In genomic region chr12:21209273-21209672, GRCm38 (mm10) we compare ENCODE assay signal across 18 mouse cellular contexts.
DNase-seq lines count a peak whose midpoint lies in the region; ATAC-seq lines count a peak whose summit lies in the region.
"Had no signal": no experiment of that assay in that cellular context is flagged by ENCODE, and none has a peak within 500 bp of the region (broad histone marks: within the 10 kb centered on the region; RNA-seq: fewer than 3 reads in every experiment).

No protein-coding gene starts in this region.

- no peaks in the 10 kb centered on the region for H3K9me3 ChIP-seq in kidney, embryonic 15.5 days (replicated peaks)
- H3K9me3 ChIP-seq in kidney, embryonic 14.5 days (ENCODE audit: control insufficient read depth, low read length), result no peaks in the 10 kb centered on the region
- H3K9me3 ChIP-seq in intestine, embryonic 15.5 days, result no peaks in the 10 kb centered on the region
- no peaks in the 10 kb centered on the region for H3K9me3 ChIP-seq in stomach, embryonic 14.5 days (ENCODE audit: control insufficient read depth, low read depth, low read length)
- H3K9me3 ChIP-seq: hindbrain, embryonic 12.5 days; neural tube, embryonic 15.5 days had no signal

- H3K9ac ChIP-seq in kidney, embryonic 15.5 days, result no peak overlapping the region
- no peak overlapping the region for H3K9ac ChIP-seq in kidney, embryonic 14.5 days (ENCODE audit: low read depth, low read length)
- H3K9ac ChIP-seq in intestine, embryonic 15.5 days, result no peak overlapping the region
- H3K9ac ChIP-seq in stomach, embryonic 14.5 days (replicated peaks; ENCODE audit: low read depth, low read length), result no peak overlapping the region
- H3K9ac ChIP-seq: forebrain, postnatal 0 days; hindbrain, embryonic 12.5 days; neural tube, embryonic 15.5 days had no signal

- no peaks in the 10 kb centered on the region for H3K27me3 ChIP-seq in kidney, embryonic 15.5 days
- no peaks in the 10 kb centered on the region for H3K27me3 ChIP-seq in kidney, embryonic 14.5 days (ENCODE audit: control insufficient read depth, insufficient read depth, low read length)
- H3K27me3 ChIP-seq in intestine, embryonic 15.5 days (replicated peaks), result no peaks in the 10 kb centered on the region
- H3K27me3 ChIP-seq in stomach, embryonic 14.5 days (ENCODE audit: control insufficient read depth, insufficient read depth, low read length), result no peaks in the 10 kb centered on the region
- H3K27me3 ChIP-seq: hindbrain, embryonic 12.5 days; neural tube, embryonic 15.5 days had no signal

- peak overlapping the region; percentile 23; the same call in 1 of the 2 replicates for H3K27ac ChIP-seq in kidney, embryonic 15.5 days
- H3K27ac ChIP-seq in kidney, embryonic 14.5 days (ENCODE audit: low read depth, low read length), result no peak overlapping the region
- peak overlapping the region; percentile 87 for H3K27ac ChIP-seq in intestine, embryonic 15.5 days
- H3K27ac ChIP-seq in stomach, embryonic 14.5 days (ENCODE audit: low read length), result no peak overlapping the region; the same call in 1 of the 2 replicates
- H3K27ac ChIP-seq: hindbrain, embryonic 12.5 days; neural tube, embryonic 15.5 days had no signal

- H3K36me3 ChIP-seq in kidney, embryonic 15.5 days, result peaks cover 58% of the 10 kb centered on the region
- H3K36me3 ChIP-seq in kidney, embryonic 14.5 days (ENCODE audit: control insufficient read depth, insufficient read depth, low read length), result peaks cover 13% of the 10 kb centered on the region
- peaks cover 3% of the 10 kb centered on the region; the same call in 1 of the 2 replicates for H3K36me3 ChIP-seq in intestine, embryonic 15.5 days
- H3K36me3 ChIP-seq in stomach, embryonic 14.5 days (ENCODE audit: control insufficient read depth, insufficient read depth, low read length), result peaks cover 4% of the 10 kb centered on the region; the same call in 1 of the 2 replicates

- WGBS in kidney, embryonic 15.5 days, result 80% methylated on average over 10 of the region's 10 CpGs
- WGBS in kidney, embryonic 14.5 days, result 75% methylated on average over 10 of the region's 10 CpGs
- WGBS in intestine, embryonic 15.5 days, result 66% methylated on average over 10 of the region's 10 CpGs
- WGBS in stomach, embryonic 14.5 days, result 78% methylated on average over 10 of the region's 10 CpGs

- no peak overlapping the region for H3K4me2 ChIP-seq in kidney, embryonic 15.5 days
- H3K4me2 ChIP-seq in kidney, embryonic 14.5 days (replicated peaks; ENCODE audit: low read depth, low read length), result no peak overlapping the region
- H3K4me2 ChIP-seq in intestine, embryonic 15.5 days (replicated peaks), result peak overlapping the region; percentile 34
- no peak overlapping the region for H3K4me2 ChIP-seq in stomach, embryonic 14.5 days (replicated peaks; ENCODE audit: low read depth, low read length)
- H3K4me2 ChIP-seq: hindbrain, embryonic 12.5 days; neural tube, embryonic 15.5 days had no signal

- no peak for ATAC-seq in kidney, embryonic 15.5 days (replicated peaks; ENCODE audit: low FRiP score)
- ATAC-seq in kidney, embryonic 14.5 days (ENCODE audit: low FRiP score, low TSS enrichment), result no peak
- ATAC-seq in intestine, embryonic 15.5 days, result peak; percentile 85
- peak; percentile 59 for ATAC-seq in stomach, embryonic 14.5 days (ENCODE audit: insufficient number of reproducible peaks, insufficient read depth, low FRiP score, low read depth)
- ATAC-seq: forebrain, postnatal 0 days; inflammation-experienced regulatory T-cells, adult 6 months had no signal

- H3K4me3 ChIP-seq in kidney, embryonic 15.5 days (replicated peaks), result no peak overlapping the region
- no peak overlapping the region for H3K4me3 ChIP-seq in kidney, embryonic 14.5 days (ENCODE audit: low read length)
- H3K4me3 ChIP-seq in intestine, embryonic 15.5 days (replicated peaks), result no peak overlapping the region
- H3K4me3 ChIP-seq in stomach, embryonic 14.5 days (ENCODE audit: low read depth, low read length), result no peak overlapping the region
- H3K4me3 ChIP-seq: hindbrain, embryonic 12.5 days; myocyte; neural tube, embryonic 15.5 days had no signal

- peak; percentile 44 for DNase-seq in brain, adult 2 months (ENCODE audit: low read depth, low spot score)
- no peak for DNase-seq in cerebellum, adult 11-12 months
- no peak for DNase-seq in adrenal gland, postnatal 25 days
- DNase-seq: cerebellum, adult 9-11 months; forebrain, postnatal 0 days; gastrocnemius, postnatal 10 days; layer of hippocampus, adult 9-11 months; midbrain, embryonic 14.5 days; right cerebral cortex, postnatal 4 days; thymus, adult 2 months had no signal

- peaks cover 32% of the 10 kb centered on the region for H3K4me1 ChIP-seq in kidney, embryonic 15.5 days
- H3K4me1 ChIP-seq in kidney, embryonic 14.5 days (ENCODE audit: control insufficient read depth, insufficient read depth, low read length), result peaks cover 3% of the 10 kb centered on the region; the same call in 1 of the 2 replicates
- H3K4me1 ChIP-seq in intestine, embryonic 15.5 days (replicated peaks), result peaks cover 17% of the 10 kb centered on the region
- peaks cover 6% of the 10 kb centered on the region; the same call in 1 of the 2 replicates for H3K4me1 ChIP-seq in stomach, embryonic 14.5 days (ENCODE audit: control insufficient read depth, insufficient read depth, low read length)

Comparison
In these comparisons a context has a peak if more than half of its experiments do, and no peak if none do; other contexts are left out.
1. H3K27ac ChIP-seq: peak in kidney, embryonic 15.5 days (single experiment) and intestine, embryonic 15.5 days (single experiment); none in kidney, embryonic 14.5 days (single experiment) and stomach, embryonic 14.5 days (single experiment).
2. ATAC-seq: peak in intestine, embryonic 15.5 days (single experiment) and stomach, embryonic 14.5 days (single experiment); none in kidney, embryonic 15.5 days (single experiment) and kidney, embryonic 14.5 days (single experiment).